ENCODE assay signal across 8 mouse cellular contexts in the genomic region with DNA sequence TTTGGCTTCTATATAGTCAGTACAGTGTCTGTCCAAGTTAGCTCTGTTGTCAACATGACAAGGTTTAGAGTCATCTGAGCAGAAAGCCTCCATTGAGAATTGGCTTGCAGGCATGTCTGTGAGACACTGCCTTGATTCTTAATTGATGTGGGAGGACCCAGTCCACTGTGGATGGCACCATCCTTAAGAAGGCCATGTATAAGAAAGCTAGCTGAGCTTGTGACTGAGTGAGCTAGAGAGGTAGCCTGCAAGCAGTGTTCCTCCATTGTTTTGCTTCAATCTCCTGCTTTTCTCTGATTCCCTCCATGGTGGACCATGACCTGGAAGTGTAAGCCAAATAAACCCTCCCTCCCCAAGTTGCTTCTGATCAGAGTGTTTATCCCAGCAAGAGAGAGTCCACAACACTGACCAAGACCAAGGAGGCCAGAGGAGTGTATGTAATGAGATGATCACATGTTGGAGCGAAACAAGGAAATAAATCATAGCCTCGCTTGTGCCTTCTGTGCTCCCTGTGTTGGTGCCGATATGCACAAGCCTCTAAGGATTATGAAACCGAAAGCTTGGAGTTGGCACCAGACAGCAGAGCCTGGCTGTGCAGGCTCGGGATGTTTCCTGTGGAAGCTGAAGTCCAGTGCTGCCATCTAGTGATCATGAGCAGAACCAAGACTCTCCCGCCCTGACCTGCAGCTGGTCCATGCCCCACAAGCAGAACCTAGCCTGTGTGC. TPM values are rescaled to one million over a fixed set of nuclear protein-coding genes. Genes with fewer than 3 reads are reported as not detected.
DNase-seq lines count a peak whose midpoint lies in the region; ATAC-seq and TF ChIP-seq lines count a peak whose summit lies in the region.

No protein-coding gene starts in this region.

- peaks cover 0 to 11% of the 10 kb centered on the region in 2 experiments; a peak in 2 of 4 replicates for H3K4me1 ChIP-seq in CH12.LX (ENCODE audit: control insufficient read depth in 1 of 2, insufficient read depth in 2 of 2)
- H3K4me1 ChIP-seq in forebrain, embryonic 12.5 days: no peaks in the 10 kb centered on the region
- no peaks in the 10 kb centered on the region for H3K4me1 ChIP-seq in liver, postnatal 0 days (ENCODE audit: insufficient read depth)
- no peaks in the 10 kb centered on the region for H3K4me1 ChIP-seq in neural tube, embryonic 14.5 days (ENCODE audit: control insufficient read depth, insufficient read depth, low read length)

- no peaks in the 10 kb centered on the region for H3K27me3 ChIP-seq in CH12.LX (replicated peaks)
- H3K27me3 ChIP-seq in forebrain, embryonic 12.5 days: no peaks in the 10 kb centered on the region
- no peaks in the 10 kb centered on the region for H3K27me3 ChIP-seq in liver, postnatal 0 days (ENCODE audit: insufficient read depth, low read length)
- no peaks in the 10 kb centered on the region for H3K27me3 ChIP-seq in neural tube, embryonic 14.5 days (ENCODE audit: control insufficient read depth, insufficient read depth, low read length)

- no peaks in the 10 kb centered on the region for H3K36me3 ChIP-seq in CH12.LX (replicated peaks in 1 of 2; ENCODE audit: control insufficient read depth in 1 of 2, insufficient read depth in 1 of 2, low read length in 1 of 2)
- H3K36me3 ChIP-seq in forebrain, embryonic 12.5 days (replicated peaks): no peaks in the 10 kb centered on the region
- no peaks in the 10 kb centered on the region for H3K36me3 ChIP-seq in liver, postnatal 0 days (replicated peaks; ENCODE audit: insufficient read depth, low read length)
- H3K36me3 ChIP-seq in neural tube, embryonic 14.5 days (ENCODE audit: control insufficient read depth, insufficient read depth, low read length): no peaks in the 10 kb centered on the region

- H3K4me3 ChIP-seq in CH12.LX (replicated peaks in 1 of 3; ENCODE audit: low read depth in 2 of 3, low read length in 2 of 3, poor library complexity in 1 of 3): peak overlapping the region in 1 of 3 experiments; percentile 10
- 0 out of 2 replicates have a peak overlapping the region, but pooled peaks have one; percentile 16 for H3K4me3 ChIP-seq in forebrain, embryonic 12.5 days (replicated peaks)
- peak overlapping the region; percentile 39 for H3K4me3 ChIP-seq in liver, postnatal 0 days (ENCODE audit: low read depth, low read length)
- peak overlapping the region; percentile 22; the same call in 1 of the 2 replicates for H3K4me3 ChIP-seq in neural tube, embryonic 14.5 days (ENCODE audit: low read depth, low read length)

- H3K9me3 ChIP-seq in CH12.LX (replicated peaks; ENCODE audit: low read length): no peaks in the 10 kb centered on the region
- H3K9me3 ChIP-seq in forebrain, embryonic 12.5 days: no peaks in the 10 kb centered on the region
- H3K9me3 ChIP-seq in liver, postnatal 0 days (ENCODE audit: low read length): no peaks in the 10 kb centered on the region
- H3K9me3 ChIP-seq in neural tube, embryonic 14.5 days (ENCODE audit: control insufficient read depth, low read length): no peaks in the 10 kb centered on the region

- TF ChIP-seq RAD21 in CH12.LX (IDR thresholded peaks at IDR 0.05; ENCODE audit: low read depth, low read length): peak; percentile 99

- DNase-seq in CH12.LX (ENCODE audit: extremely low read depth): peak; percentile 84
- peak; percentile 45 for DNase-seq in c-Kit-positive CD71-positive TER-119-positive erythroid progenitor cells, embryonic 14.5 days (ENCODE audit: low spot score)
- DNase-seq in heart, postnatal 10 days: peak; percentile 89 to 90
- peak; percentile 90 for DNase-seq in large intestine, adult 2 months (ENCODE audit: low read depth, low spot score)
- DNase-seq in liver, postnatal 0 days: peak; percentile 80
- DNase-seq in testis, postnatal 10 days (ENCODE audit: low spot score): peak; percentile 75

- no peak for TF ChIP-seq EP300 in CH12.LX (IDR thresholded peaks at IDR 0.05; ENCODE audit: low read length)
- no peak for TF ChIP-seq EP300 in liver, postnatal 0 days (IDR thresholded peaks at IDR 0.05; ENCODE audit: low read depth)

- no peak for TF ChIP-seq POLR2A in CH12.LX (IDR thresholded peaks at IDR 0.05; ENCODE audit: low read depth, low read length)

- intact Hi-C loops in heart, postnatal 10 days (cut with DNase I): loop anchor here (1.0 to 2.0 kb wide), 2 partner anchors 40 to 379 kb away; no protein-coding TSS in a partner anchor

- dilution Hi-C loops in CH12.LX (cut with MboI; ENCODE audit: extremely low pct_ligation_motif_present, extremely low pct_unique_long_range_greater_than_20kb, low sequenced_read_pairs): no loop called here

- 14% methylated on average over 6 of the region's 6 CpGs for WGBS in forebrain, embryonic 12.5 days
- 1% methylated on average over 6 of the region's 6 CpGs for WGBS in large intestine, adult 2 months
- 8% methylated on average over 6 of the region's 6 CpGs for WGBS in liver, postnatal 0 days (ENCODE audit: insufficient replicate concordance)
- 15% methylated on average over 6 of the region's 6 CpGs for WGBS in neural tube, embryonic 14.5 days

- in situ Hi-C loops in CH12.LX (cut with MboI; ENCODE audit: low pct_ligation_motif_present, low pct_unique_long_range_greater_than_20kb, low sequenced_read_pairs): loop anchor here (5.0 kb wide), 1 partner anchor 373 kb away; no protein-coding TSS in a partner anchor

- no peaks in the 10 kb centered on the region for H3K79me2 ChIP-seq in CH12.LX (replicated peaks; ENCODE audit: control insufficient read depth, extremely low read depth, insufficient read depth, poor library complexity, severe bottlenecking)

- peak overlapping the region; percentile 2; the same call in 1 of the 2 replicates for H3K9ac ChIP-seq in CH12.LX (ENCODE audit: insufficient read depth, low read depth)
- peak overlapping the region; percentile 29; the same call in 1 of the 2 replicates for H3K9ac ChIP-seq in forebrain, embryonic 12.5 days
- no peak overlapping the region; the same call in 1 of the 2 replicates for H3K9ac ChIP-seq in liver, postnatal 0 days (replicated peaks)
- peak overlapping the region; percentile 42 for H3K9ac ChIP-seq in neural tube, embryonic 14.5 days (replicated peaks; ENCODE audit: low read depth, low read length)

- peak; percentile 66 to 96 for TF ChIP-seq CTCF in CH12.LX (conservative IDR thresholded peaks at IDR 0.05 in 1 of 2, IDR thresholded peaks at IDR 0.05 in 1 of 2; ENCODE audit: low read depth in 2 of 2, low read length in 2 of 2)
- peak; percentile 94 for TF ChIP-seq CTCF in liver, postnatal 0 days (IDR thresholded peaks at IDR 0.05; ENCODE audit: low read depth)

- peak; percentile 96 for ATAC-seq in forebrain, embryonic 12.5 days (ENCODE audit: low FRiP score)
- peak; percentile 98 for ATAC-seq in liver, postnatal 0 days
- ATAC-seq in neural tube, embryonic 14.5 days (ENCODE audit: low read depth): peak; percentile 99

- H3K4me2 ChIP-seq in CH12.LX (ENCODE audit: insufficient read depth, low read depth, poor library complexity, severe bottlenecking): peak overlapping the region; percentile 64; the same call in 1 of the 2 replicates
- H3K4me2 ChIP-seq in forebrain, embryonic 12.5 days: peak overlapping the region; percentile 43
- peak overlapping the region; percentile 58 for H3K4me2 ChIP-seq in liver, postnatal 0 days (ENCODE audit: low read depth, low read length)
- H3K4me2 ChIP-seq in neural tube, embryonic 14.5 days (ENCODE audit: low read depth, low read length): peak overlapping the region; percentile 51

- H3K27ac ChIP-seq in CH12.LX (ENCODE audit: insufficient read depth, low read depth): no peak overlapping the region
- no peak overlapping the region for H3K27ac ChIP-seq in forebrain, embryonic 12.5 days
- H3K27ac ChIP-seq in liver, postnatal 0 days (ENCODE audit: low read depth): peak overlapping the region; percentile 37
- H3K27ac ChIP-seq in neural tube, embryonic 14.5 days (ENCODE audit: low read depth, low read length): no peak overlapping the region

TF ChIP-seq in CH12.LX, 34 proteins besides CTCF, POLR2A, EP300 and RAD21 (continues in another document):
- TF ChIP-seq GABPA (IDR thresholded peaks at IDR 0.05; ENCODE audit: insufficient replicate concordance, low read depth, low read length) (no peak), USF1 (IDR thresholded peaks at IDR 0.05; ENCODE audit: low read depth, low read length) (no peak), SMC3 (IDR thresholded peaks at IDR 0.05; ENCODE audit: low read depth, low read length) (peak; percentile 97), PAX5 (IDR thresholded peaks at IDR 0.05; ENCODE audit: low read length) (no peak), BHLHE40 (IDR thresholded peaks at IDR 0.05; ENCODE audit: low read depth, low read length) (peak; percentile 45), MAX (IDR thresholded peaks at IDR 0.05; ENCODE audit: low read length) (no peak; the same call in 1 of the 2 replicates)

RNA-seq across cellular contexts. Expression of gene Mmp27, which starts 23.8 kb away (rescaled TPM):
- total RNA-seq in CH12.LX (2012; rRNA removed) (not detected in 2 replicates), CH12.LX (2014; rRNA removed) (not detected in 2 replicates)
- polyA plus RNA-seq in CH12.LX (2012; ENCODE audit: insufficient read length, low read depth): not detected in 2 replicates
- polyA plus RNA-seq in forebrain, embryonic 12.5 days (2016; fragmentation: Nextera tagmentation; extraction: Ambion mirVana): not detected in 2 replicates
- total RNA-seq in heart, postnatal 10 days (2021): not detected
- polyA plus RNA-seq in large intestine, adult 2 months (2012; rRNA removed): not detected in 2 replicates
- 0.33 and 0.38 TPM in 2 replicates for polyA plus RNA-seq in liver, postnatal 0 days (2015; fragmentation: Nextera tagmentation; extraction: Ambion mirVana)
- not detected in 2 replicates for polyA plus RNA-seq in neural tube, embryonic 14.5 days (2014; fragmentation: Nextera tagmentation; extraction: Ambion mirVana)

RNA-seq across cellular contexts. Expression of gene Mmp20, which starts 33.1 kb away (rescaled TPM):
- total RNA-seq in CH12.LX (2012; rRNA removed) (0.04 TPM in 1 of 2 replicates, not detected in the other), CH12.LX (2014; rRNA removed) (0.07 and 0.11 TPM in 2 replicates)
- polyA plus RNA-seq in CH12.LX (2012; ENCODE audit: insufficient read length, low read depth): not detected in 2 replicates
- not detected in 2 replicates for polyA plus RNA-seq in forebrain, embryonic 12.5 days (2016; fragmentation: Nextera tagmentation; extraction: Ambion mirVana)
- total RNA-seq in heart, postnatal 10 days (2021): not detected
- 0.08 and 0.29 TPM in 2 replicates for polyA plus RNA-seq in large intestine, adult 2 months (2012; rRNA removed)
- polyA plus RNA-seq in liver, postnatal 0 days (2015; fragmentation: Nextera tagmentation; extraction: Ambion mirVana): not detected in 2 replicates
- not detected in 2 replicates for polyA plus RNA-seq in neural tube, embryonic 14.5 days (2014; fragmentation: Nextera tagmentation; extraction: Ambion mirVana)

RNA-seq across cellular contexts. Expression of gene Mmp8, which starts 36.7 kb away (rescaled TPM):
- total RNA-seq in CH12.LX (2012; rRNA removed) (not detected in 2 replicates), CH12.LX (2014; rRNA removed) (not detected in 2 replicates)
- not detected in 2 replicates for polyA plus RNA-seq in CH12.LX (2012; ENCODE audit: insufficient read length, low read depth)
- polyA plus RNA-seq in forebrain, embryonic 12.5 days (2016; fragmentation: Nextera tagmentation; extraction: Ambion mirVana): not detected in 2 replicates
- under 1 TPM in 1 of 2 experiments, not detected in 1; 0.10 TPM for total RNA-seq in heart, postnatal 10 days (2021)
- polyA plus RNA-seq in large intestine, adult 2 months (2012; rRNA removed): 0.04 TPM in 1 of 2 replicates, not detected in the other
- polyA plus RNA-seq in liver, postnatal 0 days (2015; fragmentation: Nextera tagmentation; extraction: Ambion mirVana): 16.8 and 17.2 TPM in 2 replicates
- 0.10 TPM in 1 of 2 replicates, not detected in the other for polyA plus RNA-seq in neural tube, embryonic 14.5 days (2014; fragmentation: Nextera tagmentation; extraction: Ambion mirVana)

Comparison
In these comparisons a context has a peak if more than half of its experiments do, and no peak if none do; other contexts are left out.
1. RNA of gene Mmp8, which starts 36.7 kb away (polyA plus RNA-seq): 16.8 to 17.2 TPM in liver, postnatal 0 days; not detected in forebrain, embryonic 12.5 days, 0.04 TPM in large intestine, adult 2 months, not detected in CH12.LX and 0.10 TPM in neural tube, embryonic 14.5 days; every median in the first group is over 10 times any median in the second.
2. Peak in every context shown above with its lines, with median percentiles within 50 percentile points of each other: DNase-seq, H3K4me2 ChIP-seq and ATAC-seq.